Mouse (Mus musculus): ENCODE results near the gene Pitx1. TPM values are rescaled to one million over a fixed set of nuclear protein-coding genes. Genes with fewer than 3 reads are reported as not detected.

Pitx1 gene
- total and polyA plus RNA-seq, 2 experiments from 2014 or later = 1.0 TPM; not detected in 1

DNA sequence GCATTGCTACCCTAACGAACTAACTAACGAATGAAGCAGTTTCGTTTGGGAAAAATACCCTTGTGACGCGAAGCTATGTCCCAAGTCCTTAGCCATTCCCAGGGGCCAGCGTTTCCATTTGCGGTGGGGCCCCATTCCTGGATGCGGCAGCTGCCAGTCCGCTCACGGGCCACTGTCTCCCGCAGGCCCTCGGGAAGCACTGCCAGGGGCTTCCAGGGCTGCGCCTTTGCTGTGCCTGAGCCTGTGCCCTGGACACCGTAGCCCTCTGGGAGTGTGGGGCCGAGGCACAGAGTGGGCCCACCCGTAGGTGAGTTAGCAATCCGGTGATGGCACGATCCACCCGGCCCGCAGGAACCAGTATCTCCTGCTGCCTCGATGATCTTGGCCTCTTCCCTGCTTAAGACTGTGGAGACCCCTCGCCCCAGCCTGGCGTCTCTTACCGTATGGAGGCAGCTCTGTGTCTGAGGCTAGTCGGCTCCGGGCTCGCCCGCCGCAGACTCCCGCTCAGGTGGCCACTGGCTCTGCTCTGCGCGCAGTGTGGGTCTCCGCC is 369 bp downstream of the Pitx1 start:
- no peak for DNase-seq (ENCODE audit: low spot score)
- WGBS = 3% methylated on average over 27 of the region's 33 CpGs
- no peak overlapping the region; the same call in 1 of the 2 replicates for H3K4me3 ChIP-seq (ENCODE audit: low read depth, low read length)
- no peaks in the 10 kb centered on the region for H3K9me3 ChIP-seq (replicated peaks; ENCODE audit: control insufficient read depth, low read length)
- no peak for ATAC-seq (ENCODE audit: insufficient read depth, low read depth)
- H3K27ac ChIP-seq (ENCODE audit: low read depth) = no peak overlapping the region
- no peak overlapping the region for H3K4me2 ChIP-seq (ENCODE audit: low read depth, low read length)
- TF ChIP-seq CTCF (IDR thresholded peaks at IDR 0.05; ENCODE audit: low read depth) (no peak), EP300 (IDR thresholded peaks at IDR 0.05; ENCODE audit: low read depth) (no peak)
- peaks cover 4% of the 10 kb centered on the region; the same call in 1 of the 2 replicates for H3K4me1 ChIP-seq (ENCODE audit: control insufficient read depth, insufficient read depth)
- H3K27me3 ChIP-seq (ENCODE audit: control insufficient read depth, insufficient read depth, low read length) = peaks cover 100% of the 10 kb centered on the region
- no peaks in the 10 kb centered on the region for H3K36me3 ChIP-seq (replicated peaks; ENCODE audit: control insufficient read depth, insufficient read depth, low read length)
- no peak overlapping the region for H3K9ac ChIP-seq (replicated peaks; ENCODE audit: low read depth, low read length)

GRCm38 (mm10) chr13:55834667-55835066 is 1.3 kb downstream of the Pitx1 start:
- Histone ChIP-seq H3K4me2 (ENCODE audit: low read depth, low read length) (no peak overlapping the region), H3K27me3 (ENCODE audit: control insufficient read depth, insufficient read depth, low read length) (peaks cover 100% of the 10 kb centered on the region), H3K9ac (replicated peaks; ENCODE audit: low read depth, low read length) (no peak overlapping the region), H3K36me3 (replicated peaks; ENCODE audit: control insufficient read depth, insufficient read depth, low read length) (no peaks in the 10 kb centered on the region), H3K4me1 (ENCODE audit: control insufficient read depth, insufficient read depth) (peaks cover 4% of the 10 kb centered on the region; the same call in 1 of the 2 replicates), H3K4me3 (ENCODE audit: low read depth, low read length) (no peak overlapping the region), H3K9me3 (replicated peaks; ENCODE audit: control insufficient read depth, low read length) (no peaks in the 10 kb centered on the region), H3K27ac (ENCODE audit: low read depth) (no peak overlapping the region)
- ATAC-seq (ENCODE audit: insufficient read depth, low read depth) (no peak), DNase-seq (ENCODE audit: low spot score) (no peak)
- TF ChIP-seq CTCF (IDR thresholded peaks at IDR 0.05; ENCODE audit: low read depth) = no peak
- TF ChIP-seq EP300 (IDR thresholded peaks at IDR 0.05; ENCODE audit: low read depth) = no peak
- 9% methylated on average over 5 of the region's 5 CpGs for WGBS

DNA sequence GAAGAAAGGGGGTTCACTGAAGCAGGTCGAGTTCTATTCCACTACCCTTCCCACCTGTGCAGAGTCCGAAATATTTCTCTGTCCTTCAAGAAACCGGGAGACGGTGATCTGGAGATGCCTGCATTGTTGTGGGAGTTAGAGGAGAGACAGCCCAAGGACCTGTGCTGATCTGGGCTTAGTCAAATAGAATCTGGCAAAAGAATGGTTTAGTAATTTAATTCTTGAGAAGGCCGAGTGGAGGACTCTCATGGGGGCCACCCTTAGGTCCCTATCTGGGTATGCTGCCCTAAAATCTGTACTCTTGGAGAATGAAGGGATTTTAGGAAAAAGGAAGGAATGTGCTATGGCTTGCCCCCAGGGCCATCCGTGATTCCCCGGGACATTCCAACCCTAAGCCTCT is 2.1 kb downstream of the Pitx1 start:
- Histone ChIP-seq H3K27me3 (ENCODE audit: control insufficient read depth, insufficient read depth, low read length) (peaks cover 100% of the 10 kb centered on the region), H3K36me3 (replicated peaks; ENCODE audit: control insufficient read depth, insufficient read depth, low read length) (no peaks in the 10 kb centered on the region), H3K4me3 (ENCODE audit: low read depth, low read length) (no peak overlapping the region), H3K9me3 (replicated peaks; ENCODE audit: control insufficient read depth, low read length) (no peaks in the 10 kb centered on the region), H3K9ac (replicated peaks; ENCODE audit: low read depth, low read length) (no peak overlapping the region), H3K4me2 (ENCODE audit: low read depth, low read length) (no peak overlapping the region), H3K27ac (ENCODE audit: low read depth) (no peak overlapping the region), H3K4me1 (ENCODE audit: control insufficient read depth, insufficient read depth) (peaks cover 4% of the 10 kb centered on the region; the same call in 1 of the 2 replicates)
- DNase-seq (ENCODE audit: low spot score) (no peak), ATAC-seq (ENCODE audit: insufficient read depth, low read depth) (no peak)
- WGBS = 6% methylated on average over 7 of the region's 7 CpGs
- TF ChIP-seq CTCF (IDR thresholded peaks at IDR 0.05; ENCODE audit: low read depth) = no peak

- H3K4me3 ChIP-seq (ENCODE audit: low read depth, low read length) = no peak overlapping the region
- 33% methylated on average over 1 of the region's 1 CpGs for WGBS
- peaks cover 4% of the 10 kb centered on the region; the same call in 1 of the 2 replicates for H3K4me1 ChIP-seq (ENCODE audit: control insufficient read depth, insufficient read depth)
- ATAC-seq (ENCODE audit: insufficient read depth, low read depth) (no peak), DNase-seq (ENCODE audit: low spot score) (no peak)
- H3K9ac ChIP-seq (replicated peaks; ENCODE audit: low read depth, low read length) = no peak overlapping the region
- no peak for TF ChIP-seq CTCF (IDR thresholded peaks at IDR 0.05; ENCODE audit: low read depth)
- no peak for TF ChIP-seq EP300 (IDR thresholded peaks at IDR 0.05; ENCODE audit: low read depth)
- H3K4me2 ChIP-seq (ENCODE audit: low read depth, low read length) = no peak overlapping the region
- H3K27ac ChIP-seq (ENCODE audit: low read depth) = no peak overlapping the region
- no peaks in the 10 kb centered on the region for H3K9me3 ChIP-seq (replicated peaks; ENCODE audit: control insufficient read depth, low read length)
- no peaks in the 10 kb centered on the region for H3K36me3 ChIP-seq (replicated peaks; ENCODE audit: control insufficient read depth, insufficient read depth, low read length)
- H3K27me3 ChIP-seq (ENCODE audit: control insufficient read depth, insufficient read depth, low read length) = peaks cover 100% of the 10 kb centered on the region
Measured at GRCm38 (mm10) chr13:55832602-55833001, 3.4 kb downstream of the Pitx1 start.

DNA sequence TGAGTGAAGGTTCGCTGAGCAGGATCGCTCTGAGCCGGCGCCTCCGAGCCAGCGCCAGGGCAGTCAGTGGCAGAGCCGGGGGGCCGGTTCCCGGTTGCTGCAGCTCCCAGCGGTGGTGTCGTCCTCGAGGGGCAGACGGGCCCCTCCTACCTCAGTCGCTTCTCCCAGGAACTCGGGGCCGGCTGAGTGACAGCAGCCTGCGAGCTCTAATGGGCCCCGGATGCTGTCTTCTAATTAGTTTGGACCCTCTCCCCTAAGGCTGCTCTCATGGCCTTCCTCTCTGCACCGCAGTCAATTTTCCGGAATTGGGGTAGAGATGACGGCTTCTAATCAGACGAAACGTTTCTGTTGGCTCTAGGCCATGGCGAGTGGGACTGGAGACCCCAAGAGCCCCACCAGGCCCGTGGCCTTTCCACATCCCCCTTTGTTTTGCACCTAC is 4.3 kb downstream of the Pitx1 start:
- Histone ChIP-seq H3K9ac (replicated peaks; ENCODE audit: low read depth, low read length) (no peak overlapping the region), H3K27ac (ENCODE audit: low read depth) (no peak overlapping the region), H3K4me1 (ENCODE audit: control insufficient read depth, insufficient read depth) (peaks cover 4% of the 10 kb centered on the region; the same call in 1 of the 2 replicates), H3K36me3 (replicated peaks; ENCODE audit: control insufficient read depth, insufficient read depth, low read length) (no peaks in the 10 kb centered on the region), H3K9me3 (replicated peaks; ENCODE audit: control insufficient read depth, low read length) (no peaks in the 10 kb centered on the region), H3K27me3 (ENCODE audit: control insufficient read depth, insufficient read depth, low read length) (peaks cover 96% of the 10 kb centered on the region), H3K4me2 (ENCODE audit: low read depth, low read length) (no peak overlapping the region; the same call in 1 of the 2 replicates), H3K4me3 (ENCODE audit: low read depth, low read length) (peak overlapping the region; percentile 30; the same call in 1 of the 2 replicates)
- no peak for DNase-seq (ENCODE audit: low spot score)
- 5% methylated on average over 25 of the region's 25 CpGs for WGBS
- no peak for TF ChIP-seq CTCF (IDR thresholded peaks at IDR 0.05; ENCODE audit: low read depth)
- TF ChIP-seq EP300 (IDR thresholded peaks at IDR 0.05; ENCODE audit: low read depth) = no peak
- ATAC-seq (ENCODE audit: insufficient read depth, low read depth) = no peak

Data from heart, postnatal 0 days (tissue).